Mouse (Mus musculus): ENCODE measurements around the gene Gbp3. TPM values are rescaled to one million over a fixed set of nuclear protein-coding genes. Genes with fewer than 3 reads are reported as not detected.
A peak's percentile ranks its signal among the peaks of the same experiment; 100 is the strongest.
"Not testable (repeated sequence)": the region's sequence is repeated elsewhere in the genome, so short reads cannot be mapped to it uniquely, and the experiment has no call there.

Gbp3 gene
- polyA plus RNA-seq, 1 experiment = not detected

GRCm38 (mm10) chr3:142546690-142547089 is 13.1 kb upstream of the Gbp3 start:
- Histone ChIP-seq H3K4me3 (replicated peaks) (no peak overlapping the region), H3K27me3 (ENCODE audit: control insufficient read depth) (no peaks in the 10 kb centered on the region), H3K36me3 (ENCODE audit: control insufficient read depth) (no peaks in the 10 kb centered on the region; the same call in 1 of the 2 replicates), H3K9me3 (ENCODE audit: control insufficient read depth, low read length) (no peaks in the 10 kb centered on the region), H3K4me1 (ENCODE audit: control insufficient read depth) (no peaks in the 10 kb centered on the region)
- no peak for TF ChIP-seq GATA1 (IDR thresholded peaks at IDR 0.05; ENCODE audit: low read length)
- TF ChIP-seq TAL1 (IDR thresholded peaks at IDR 0.05; ENCODE audit: low read length) = no peak

DNA sequence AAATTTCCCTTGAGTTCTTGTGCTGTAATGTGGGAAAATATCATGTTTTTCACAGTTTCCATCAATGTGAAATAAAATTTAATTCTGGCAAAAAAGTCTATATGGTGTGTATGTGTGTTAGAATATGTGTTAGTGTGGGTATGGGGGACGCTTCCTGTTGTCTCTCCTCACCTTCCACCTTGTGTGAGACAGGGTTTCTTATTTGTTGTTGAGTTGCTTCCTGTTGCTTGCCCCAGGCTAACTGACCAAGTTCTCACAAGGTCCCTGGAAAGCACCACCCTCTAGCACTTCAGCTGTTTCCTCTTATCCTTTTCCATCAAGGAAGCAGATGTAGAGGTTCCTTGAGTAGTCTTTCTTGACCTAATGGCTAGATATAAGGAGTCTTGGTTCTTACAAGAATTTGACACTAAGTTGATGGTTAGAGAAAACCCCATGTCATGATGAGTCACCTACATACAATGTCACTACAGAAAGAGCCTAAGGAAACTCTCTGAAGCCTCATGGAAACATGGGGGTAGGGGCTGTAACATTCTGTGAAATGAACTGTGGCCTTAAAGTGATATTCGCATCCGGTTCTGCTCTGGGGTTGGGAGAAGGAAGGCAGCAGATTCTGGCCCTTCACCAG is 9.7 kb upstream of the Gbp3 start:
- H3K36me3 ChIP-seq (ENCODE audit: control insufficient read depth) = no peaks in the 10 kb centered on the region
- H3K9me3 ChIP-seq (ENCODE audit: control insufficient read depth, low read length) = no peaks in the 10 kb centered on the region
- TF ChIP-seq TAL1 (IDR thresholded peaks at IDR 0.05; ENCODE audit: low read length) (no peak), GATA1 (IDR thresholded peaks at IDR 0.05; ENCODE audit: low read length) (no peak)
- no peak overlapping the region for H3K4me3 ChIP-seq (replicated peaks)
- H3K27me3 ChIP-seq (ENCODE audit: control insufficient read depth) = no peaks in the 10 kb centered on the region
- no peaks in the 10 kb centered on the region for H3K4me1 ChIP-seq (ENCODE audit: control insufficient read depth)

GRCm38 (mm10) chr3:142554601-142555000 is 5.2 kb upstream of the Gbp3 start:
- Histone ChIP-seq H3K9me3 (ENCODE audit: control insufficient read depth, low read length) (no peaks in the 10 kb centered on the region), H3K4me1 (ENCODE audit: control insufficient read depth) (no peaks in the 10 kb centered on the region), H3K27me3 (ENCODE audit: control insufficient read depth) (no peaks in the 10 kb centered on the region), H3K4me3 (replicated peaks) (no peak overlapping the region), H3K36me3 (ENCODE audit: control insufficient read depth) (no peaks in the 10 kb centered on the region)
- no peak for TF ChIP-seq GATA1 (IDR thresholded peaks at IDR 0.05; ENCODE audit: low read length)
- no peak for TF ChIP-seq TAL1 (IDR thresholded peaks at IDR 0.05; ENCODE audit: low read length)

GRCm38 (mm10) chr3:142555623-142556022 is 4.2 kb upstream of the Gbp3 start:
- Histone ChIP-seq H3K4me1 (ENCODE audit: control insufficient read depth) (peaks cover 2% of the 10 kb centered on the region; the same call in 1 of the 2 replicates), H3K27me3 (ENCODE audit: control insufficient read depth) (no peaks in the 10 kb centered on the region), H3K36me3 (ENCODE audit: control insufficient read depth) (no peaks in the 10 kb centered on the region), H3K9me3 (ENCODE audit: control insufficient read depth, low read length) (no peaks in the 10 kb centered on the region), H3K4me3 (replicated peaks) (no peak overlapping the region)
- TF ChIP-seq GATA1 (IDR thresholded peaks at IDR 0.05; ENCODE audit: low read length) (no peak), TAL1 (IDR thresholded peaks at IDR 0.05; ENCODE audit: low read length) (no peak)

GRCm38 (mm10) chr3:142560296-142560948 is 596 bp downstream of the Gbp3 start:
- TF ChIP-seq GATA1 (IDR thresholded peaks at IDR 0.05; ENCODE audit: low read length) (no peak), TAL1 (IDR thresholded peaks at IDR 0.05; ENCODE audit: low read length) (no peak)
- Histone ChIP-seq H3K27me3 (ENCODE audit: control insufficient read depth) (no peaks in the 10 kb centered on the region), H3K36me3 (ENCODE audit: control insufficient read depth) (no peaks in the 10 kb centered on the region), H3K4me3 (replicated peaks) (peak overlapping the region; percentile 42), H3K4me1 (ENCODE audit: control insufficient read depth) (peaks cover 2% of the 10 kb centered on the region; the same call in 1 of the 2 replicates), H3K9me3 (ENCODE audit: control insufficient read depth, low read length) (no peaks in the 10 kb centered on the region)

DNA sequence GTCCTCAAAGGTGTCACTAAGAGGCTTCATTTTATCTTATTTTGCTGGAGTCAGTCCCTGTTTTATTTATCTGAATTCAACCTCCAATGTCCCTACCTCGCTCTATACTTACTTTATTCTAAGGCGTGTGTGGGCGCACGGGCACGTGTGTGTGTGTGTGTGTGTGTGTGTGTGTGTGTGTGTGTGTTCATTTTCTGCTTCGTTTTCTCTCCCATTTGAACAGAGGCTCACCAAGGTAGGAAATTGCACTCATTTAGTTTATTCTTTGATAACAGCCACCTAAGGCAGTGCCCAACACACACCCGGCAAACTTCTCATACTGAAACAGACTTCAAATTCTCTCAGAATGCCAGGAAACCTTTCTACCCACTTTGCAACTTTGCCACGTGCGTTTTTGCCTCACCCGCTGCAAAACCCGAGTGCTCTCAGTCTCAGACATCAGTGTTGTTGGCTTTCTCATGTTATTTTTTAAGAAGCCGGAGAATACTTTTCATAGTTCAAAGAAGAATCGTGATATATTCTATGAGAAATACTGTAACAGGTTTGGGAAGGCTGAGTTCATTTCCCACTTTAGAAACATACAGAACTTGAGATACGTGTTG is 1.3 kb downstream of the Gbp3 start:
- no peaks in the 10 kb centered on the region for H3K27me3 ChIP-seq (ENCODE audit: control insufficient read depth)
- no peak overlapping the region for H3K4me3 ChIP-seq (replicated peaks)
- H3K36me3 ChIP-seq (ENCODE audit: control insufficient read depth) = no peaks in the 10 kb centered on the region
- H3K4me1 ChIP-seq (ENCODE audit: control insufficient read depth) = peaks cover 2% of the 10 kb centered on the region; the same call in 1 of the 2 replicates
- TF ChIP-seq TAL1 (IDR thresholded peaks at IDR 0.05; ENCODE audit: low read length) (no peak), GATA1 (IDR thresholded peaks at IDR 0.05; ENCODE audit: low read length) (no peak)
- no peaks in the 10 kb centered on the region for H3K9me3 ChIP-seq (ENCODE audit: control insufficient read depth, low read length)

GRCm38 (mm10) chr3:142561666-142562065 is 1.8 kb downstream of the Gbp3 start:
- no peak overlapping the region for H3K4me3 ChIP-seq (replicated peaks)
- no peak for TF ChIP-seq GATA1 (IDR thresholded peaks at IDR 0.05; ENCODE audit: low read length)
- TF ChIP-seq TAL1 (IDR thresholded peaks at IDR 0.05; ENCODE audit: low read length) = no peak
- no peaks in the 10 kb centered on the region for H3K27me3 ChIP-seq (ENCODE audit: control insufficient read depth)
- no peaks in the 10 kb centered on the region for H3K36me3 ChIP-seq (ENCODE audit: control insufficient read depth)
- peaks cover 2% of the 10 kb centered on the region; the same call in 1 of the 2 replicates for H3K4me1 ChIP-seq (ENCODE audit: control insufficient read depth)
- H3K9me3 ChIP-seq (ENCODE audit: control insufficient read depth, low read length) = no peaks in the 10 kb centered on the region

DNA sequence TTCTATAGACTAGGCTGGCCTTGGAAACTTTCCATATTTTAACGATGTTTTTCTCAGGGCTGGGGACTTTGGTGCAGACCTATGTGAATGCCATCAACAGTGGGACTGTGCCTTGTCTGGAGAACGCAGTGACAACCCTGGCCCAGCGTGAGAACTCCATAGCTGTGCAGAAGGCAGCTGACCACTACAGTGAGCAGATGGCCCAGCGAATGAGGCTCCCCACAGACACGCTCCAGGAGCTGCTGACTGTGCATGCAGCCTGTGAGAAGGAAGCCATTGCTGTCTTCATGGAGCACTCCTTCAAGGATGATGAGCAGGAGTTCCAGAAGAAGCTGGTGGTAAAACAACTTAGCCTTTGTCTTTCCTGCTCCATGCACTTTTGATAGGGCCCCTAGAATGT is 7.7 kb downstream of the Gbp3 start:
- not testable (repeated sequence) for H3K9me3 ChIP-seq (ENCODE audit: control insufficient read depth, low read length); H3K36me3 ChIP-seq (ENCODE audit: control insufficient read depth); H3K4me1 ChIP-seq (ENCODE audit: control insufficient read depth); H3K27me3 ChIP-seq (ENCODE audit: control insufficient read depth); H3K4me3 ChIP-seq (replicated peaks)

DNA sequence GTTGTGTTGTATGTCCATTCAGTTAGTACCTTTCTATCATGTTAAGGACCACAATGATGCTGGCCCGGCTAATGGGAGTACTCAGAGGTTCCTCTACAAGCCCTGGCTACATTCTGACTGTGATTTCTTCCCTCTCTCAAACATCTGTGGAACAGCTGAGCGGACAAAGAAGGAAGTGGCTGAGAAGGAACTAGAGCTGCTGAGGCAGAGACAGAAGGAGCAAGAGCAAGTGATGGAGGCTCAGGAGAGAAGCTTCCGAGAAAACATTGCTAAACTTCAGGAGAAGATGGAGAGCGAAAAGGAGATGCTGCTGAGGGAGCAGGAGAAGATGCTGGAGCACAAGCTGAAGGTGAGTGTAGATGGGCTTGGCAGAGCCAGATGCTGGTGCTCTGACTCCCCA is 10.9 kb downstream of the Gbp3 start:
- Histone ChIP-seq H3K4me3 (replicated peaks) (no peak overlapping the region), H3K9me3 (ENCODE audit: control insufficient read depth, low read length) (no peaks in the 10 kb centered on the region), H3K4me1 (ENCODE audit: control insufficient read depth) (no peaks in the 10 kb centered on the region), H3K27me3 (ENCODE audit: control insufficient read depth) (no peaks in the 10 kb centered on the region), H3K36me3 (ENCODE audit: control insufficient read depth) (no peaks in the 10 kb centered on the region)
- no peak for TF ChIP-seq TAL1 (IDR thresholded peaks at IDR 0.05; ENCODE audit: low read length)
- no peak for TF ChIP-seq GATA1 (IDR thresholded peaks at IDR 0.05; ENCODE audit: low read length)
